Mouse (Mus musculus) layer of hippocampus, adult 9-11 months (tissue): ENCODE data around the gene Gm47969.
A peak's percentile ranks its signal among the peaks of the same experiment; 100 is the strongest.
"Not testable (repeated sequence)": the region's sequence is repeated elsewhere in the genome, so short reads cannot be mapped to it uniquely, and the experiment has no call there.

Source experiments
- DNase-seq: peaks from one replicate; pipeline ENCODE4 v3.0.0; 2022

The Gm47969 gene

DNA sequence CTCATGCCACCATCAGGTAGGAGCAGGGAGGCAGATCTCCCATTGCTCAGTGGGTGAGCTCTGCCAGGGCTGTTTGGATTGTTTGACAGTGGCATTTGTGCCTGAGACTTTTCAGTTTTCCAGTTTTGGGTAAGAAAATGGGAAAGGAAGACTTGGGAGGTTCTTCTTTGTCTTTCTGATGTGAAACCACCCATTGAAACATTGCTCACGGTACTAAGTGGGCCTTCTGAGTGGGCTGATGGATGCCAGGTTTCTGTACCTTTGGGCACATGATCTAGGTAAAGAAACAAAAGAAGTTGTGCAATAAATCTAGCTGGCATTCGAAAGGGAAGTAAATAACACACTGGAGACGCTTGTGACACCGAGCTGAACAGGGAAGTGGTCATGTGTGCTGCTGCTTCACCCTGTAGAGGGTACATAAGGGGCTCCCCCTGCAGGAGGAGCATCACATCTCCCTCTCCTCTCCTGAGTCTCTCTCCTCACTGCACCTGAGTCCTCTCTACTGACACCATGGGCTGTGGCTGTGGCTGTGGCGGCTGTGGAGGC is at the start of gene Gm47969:
Gene Gm47969, plus strand, starts transcription at position 51 of the 546 bp plus-strand sequence.
- DNase-seq = no peak

DNA sequence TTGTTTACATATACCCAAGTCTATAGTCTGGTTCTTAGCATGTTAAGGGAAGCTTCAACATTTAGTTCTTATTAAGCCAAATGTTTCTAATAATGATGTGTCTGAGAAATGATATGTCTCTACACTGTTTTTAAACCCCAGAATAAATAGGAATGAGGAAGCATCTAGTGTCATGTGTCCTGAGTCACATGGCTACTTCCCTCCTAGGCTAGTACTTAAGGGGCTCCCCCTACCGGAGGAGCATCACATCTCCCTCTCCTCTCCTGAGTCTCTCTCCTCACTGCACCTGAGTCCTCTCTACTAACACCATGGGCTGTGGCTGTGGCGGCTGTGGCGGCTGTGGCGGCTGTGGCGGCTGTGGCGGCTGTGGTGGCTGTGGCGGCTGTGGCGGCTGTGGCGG is 44.4 kb upstream of the Gm47969 start, which contains the start of gene Gm47959:
Gene Gm47959, plus strand, starts transcription at position 243 of the 400 bp plus-strand sequence.
- DNase-seq = not testable (repeated sequence)

DNA sequence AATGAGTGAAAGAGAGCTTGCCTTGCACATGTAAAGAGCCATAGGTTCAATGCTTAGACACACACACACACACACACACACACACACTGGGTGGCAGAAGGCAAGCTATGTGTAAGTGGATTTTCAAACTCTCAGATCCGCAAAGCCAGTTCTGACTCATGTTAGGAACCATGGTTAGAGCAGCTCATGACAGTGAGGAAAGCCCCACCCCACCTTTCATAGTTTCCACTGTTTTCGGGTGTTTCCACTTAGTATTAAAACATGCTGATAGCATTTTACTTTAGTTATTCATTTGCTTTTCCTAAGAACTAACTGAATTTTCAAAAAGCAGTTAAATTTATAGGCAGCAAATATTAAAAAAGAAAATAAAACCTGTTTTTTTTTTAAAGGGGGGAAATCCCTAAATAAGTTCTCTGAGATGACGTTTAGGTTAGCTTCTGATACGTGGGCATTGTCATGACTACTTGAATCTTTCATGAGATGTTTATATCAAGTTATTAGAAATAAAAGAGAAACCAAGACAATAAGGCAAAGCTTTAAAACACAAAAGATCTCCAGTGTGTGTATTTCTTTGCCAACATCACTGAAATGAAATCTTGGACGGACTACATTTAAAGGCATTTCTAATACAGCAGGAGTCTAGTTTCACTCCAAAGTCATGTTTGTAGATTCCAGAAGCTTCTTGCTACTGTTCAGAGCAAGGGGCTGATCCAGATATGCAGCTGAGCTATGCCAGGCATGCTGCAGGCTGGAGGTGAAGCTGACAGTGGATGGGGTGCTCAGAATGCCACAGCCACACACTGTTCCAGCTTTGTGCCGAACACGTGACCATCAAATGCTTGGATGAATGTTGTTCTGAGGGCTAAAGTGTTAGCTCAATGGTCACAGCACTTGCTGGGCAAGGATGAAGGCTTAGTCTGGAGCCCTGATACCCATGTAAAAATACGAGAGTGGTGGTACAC is 38.2 kb upstream of the Gm47969 start:
- DNase-seq = no peak

DNA sequence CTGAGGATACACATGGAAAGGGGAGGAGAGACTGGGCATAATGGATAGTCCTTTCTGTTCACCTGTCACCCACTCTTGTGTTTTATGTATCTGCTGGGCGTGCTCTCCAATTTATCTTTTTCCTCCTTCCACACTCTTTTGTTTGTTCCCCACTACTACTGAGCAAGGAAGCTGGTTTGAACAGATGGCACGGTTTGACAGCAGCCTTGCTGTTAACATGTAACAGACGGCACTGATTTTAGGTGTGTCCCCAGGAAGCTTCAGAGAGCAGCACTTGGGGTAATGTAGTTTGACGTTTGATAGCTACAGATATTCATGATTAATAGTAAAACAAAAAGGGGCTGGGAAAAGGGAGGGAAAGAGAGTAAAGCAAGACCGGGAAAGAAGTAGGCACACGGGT is 37.3 kb upstream of the Gm47969 start:
- DNase-seq = no peak

DNA sequence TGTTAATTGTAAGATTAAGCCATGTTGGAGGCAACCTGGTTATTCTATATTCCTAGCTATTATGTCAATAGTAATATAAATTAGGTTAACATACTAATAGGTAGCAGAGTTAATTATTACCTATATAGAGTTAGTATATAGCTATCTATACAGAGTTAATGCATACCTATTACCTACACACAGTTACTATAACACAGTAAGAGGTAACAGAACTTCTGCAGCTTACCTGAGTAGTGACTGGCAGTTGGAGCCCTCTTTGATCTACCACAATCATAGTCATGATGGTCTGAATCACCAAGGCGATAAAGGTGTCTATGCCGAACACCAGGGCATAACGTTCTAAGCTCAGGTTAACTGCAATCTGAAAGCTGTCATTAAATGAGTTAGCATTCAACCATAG is 30.3 kb upstream of the Gm47969 start:
- DNase-seq = no peak

DNA sequence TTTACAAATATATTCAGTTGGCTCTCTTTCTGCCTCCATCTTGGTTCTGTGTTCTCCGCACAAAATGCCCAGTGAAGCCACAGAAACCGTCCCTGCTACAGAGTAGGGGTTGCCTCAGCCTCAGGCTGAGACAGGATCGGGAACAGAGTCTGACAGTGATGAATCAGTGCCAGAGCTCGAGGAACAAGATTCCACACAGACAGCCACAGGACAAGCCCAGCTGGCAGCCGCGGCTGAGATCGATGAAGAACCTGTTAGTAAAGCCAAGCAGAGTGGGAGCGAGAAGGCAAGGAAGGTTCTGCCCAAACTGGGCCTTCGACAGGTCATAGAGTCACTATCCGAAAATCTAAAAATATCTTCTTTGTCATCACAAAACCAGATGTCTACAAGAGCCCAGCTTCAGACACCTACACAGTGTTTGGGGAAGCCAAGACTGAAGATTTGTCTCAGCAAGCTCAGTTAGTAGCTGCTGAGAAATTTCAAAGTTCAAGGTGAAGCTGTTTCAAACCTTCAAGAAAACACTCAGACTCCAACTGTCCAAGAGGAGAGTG is 29.3 kb upstream of the Gm47969 start:
- no peak for DNase-seq

DNA sequence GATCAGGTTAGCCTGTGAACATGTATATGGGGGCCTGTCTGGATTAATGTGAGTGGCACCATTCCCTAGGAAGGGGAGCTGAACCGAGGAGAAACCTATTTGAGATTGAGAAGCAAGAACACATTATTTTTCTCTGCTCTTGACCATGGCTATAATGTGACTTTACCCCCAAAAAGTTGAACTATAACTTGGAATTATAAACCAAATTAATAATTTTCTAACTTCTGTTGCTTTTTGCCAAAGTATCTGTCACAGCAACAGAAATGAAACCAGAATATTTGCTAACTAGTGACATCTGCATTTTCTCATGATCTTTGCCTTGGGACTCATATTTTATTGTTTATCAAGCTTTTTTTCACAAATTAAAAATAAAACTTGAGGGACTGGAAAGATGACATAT is 28.2 kb upstream of the Gm47969 start:
- no peak for DNase-seq

DNA sequence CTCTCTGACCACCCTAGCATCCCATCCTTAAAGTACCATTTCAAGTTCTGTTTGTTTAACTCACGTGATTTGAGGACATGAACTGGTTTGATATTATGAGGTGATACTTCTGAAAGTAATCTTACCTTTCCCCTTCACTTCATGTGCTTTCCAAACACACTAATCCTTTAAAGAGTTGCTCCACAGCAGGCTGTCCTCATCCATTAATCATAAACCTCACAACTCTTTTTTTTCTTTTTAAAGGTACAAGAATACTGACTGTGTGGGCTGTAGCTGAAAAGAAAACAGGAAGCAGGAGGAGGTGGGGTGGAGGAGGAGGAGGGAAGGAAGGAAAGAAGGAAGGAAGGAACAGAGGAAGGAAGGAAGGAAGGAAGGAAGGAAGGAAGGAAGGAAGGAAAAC is 12.8 kb upstream of the Gm47969 start:
- no peak for DNase-seq

DNA sequence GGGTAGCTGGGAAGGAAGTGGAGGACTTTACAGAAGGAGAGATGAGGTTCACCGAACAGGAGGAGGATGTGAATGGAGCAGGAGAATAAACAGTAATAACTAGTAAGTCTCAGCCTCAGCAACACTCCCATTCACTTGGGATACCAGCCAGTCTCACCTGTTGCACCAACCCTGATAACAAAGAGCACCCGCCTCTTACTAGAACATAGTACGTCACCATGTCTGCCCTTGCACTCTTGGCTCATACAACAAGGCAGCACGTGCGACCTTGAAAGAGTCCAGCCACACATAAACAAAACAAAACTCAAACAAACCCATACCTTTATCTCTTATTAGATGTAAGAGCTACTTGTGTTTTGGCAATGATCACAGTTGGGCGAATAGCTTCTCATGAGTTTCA is 12.2 kb upstream of the Gm47969 start:
- DNase-seq = no peak

DNA sequence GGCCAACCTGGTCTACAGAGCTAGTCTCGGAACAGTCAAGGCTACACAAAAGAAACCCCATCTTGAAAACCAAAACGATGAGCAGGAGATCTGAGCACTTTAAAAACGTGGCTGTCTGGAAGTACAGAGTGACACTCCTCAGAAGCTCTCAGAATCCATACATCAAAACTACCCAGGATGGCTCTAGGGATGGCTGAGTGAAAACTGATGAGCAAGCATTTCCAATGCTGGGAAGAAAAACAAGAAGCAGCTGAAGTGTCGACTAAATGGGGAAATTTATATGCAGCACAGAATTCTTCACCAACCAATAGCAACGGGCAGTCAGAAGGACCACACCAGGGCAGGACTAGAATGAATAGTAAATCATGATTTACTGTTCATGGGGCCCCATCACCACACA is 10.2 kb upstream of the Gm47969 start:
- DNase-seq = no peak

DNA sequence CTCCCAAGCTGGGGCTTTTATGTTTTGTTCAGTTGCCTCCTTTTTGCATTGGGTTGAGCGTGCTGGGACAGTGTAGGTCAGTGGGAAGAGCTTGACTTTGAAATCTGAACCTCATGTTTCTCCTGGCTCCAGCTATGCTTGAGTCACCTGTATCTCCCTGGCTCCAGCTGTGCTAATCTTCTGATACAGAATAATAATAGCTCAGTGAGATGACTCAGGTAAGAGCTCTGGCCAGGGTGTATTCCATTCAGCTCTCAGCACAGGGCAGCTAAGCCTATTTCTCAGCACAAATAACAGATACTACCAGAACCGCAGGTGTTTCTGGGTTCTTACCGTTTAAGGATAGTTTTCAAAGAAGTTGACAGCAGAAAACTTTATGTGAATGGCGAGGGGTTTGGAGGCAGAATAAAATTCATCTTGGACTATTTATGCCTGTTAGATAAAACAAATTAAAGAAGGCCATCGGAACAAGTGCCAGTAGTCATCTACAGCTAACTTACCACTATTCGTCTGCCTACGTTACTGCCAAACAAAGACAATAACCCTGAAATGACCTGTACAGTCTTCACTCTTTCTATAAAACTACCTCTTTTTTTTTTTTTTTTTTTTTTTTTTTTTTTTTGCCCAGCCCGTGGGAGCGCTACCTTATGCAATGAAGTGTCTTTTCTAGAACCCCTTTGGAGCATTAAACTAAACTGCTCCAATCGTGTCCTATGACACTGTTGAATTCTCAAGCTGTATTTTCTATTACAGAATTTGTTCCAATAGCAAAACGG is 7.7 kb upstream of the Gm47969 start:
- DNase-seq = no peak

DNA sequence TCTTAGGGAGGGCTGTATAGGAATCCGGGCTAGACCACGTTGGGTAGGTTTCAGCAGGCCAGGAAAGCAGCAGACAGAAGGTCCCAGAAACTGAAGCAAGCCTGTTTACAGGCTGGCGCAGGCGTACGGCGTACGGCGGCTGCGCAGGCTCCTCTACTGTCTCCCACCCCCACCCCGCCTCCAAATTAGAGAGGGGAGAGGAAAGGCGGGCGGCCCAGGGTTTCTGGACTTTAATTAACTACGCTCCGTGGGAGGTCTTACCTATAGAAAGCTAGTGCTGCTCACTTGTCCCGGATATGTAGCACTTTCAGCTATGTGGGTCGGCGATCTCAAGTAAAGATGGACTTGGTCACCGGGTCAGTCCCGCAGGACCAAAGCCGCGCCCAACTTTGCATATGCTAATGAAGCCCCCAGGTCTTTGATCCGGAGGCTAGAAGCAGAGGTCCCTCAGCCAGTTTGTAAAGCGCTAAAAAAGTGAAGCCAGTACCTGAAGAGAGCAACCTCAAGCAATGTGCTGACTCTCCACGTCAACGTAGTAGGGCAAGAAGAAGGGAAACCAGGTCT is 6.5 kb upstream of the Gm47969 start, which contains the start of gene Slc19a3:
Gene Slc19a3, minus strand, starts transcription at position 340 of the 564 bp plus-strand sequence.
- peak; percentile 25 for DNase-seq

DNA sequence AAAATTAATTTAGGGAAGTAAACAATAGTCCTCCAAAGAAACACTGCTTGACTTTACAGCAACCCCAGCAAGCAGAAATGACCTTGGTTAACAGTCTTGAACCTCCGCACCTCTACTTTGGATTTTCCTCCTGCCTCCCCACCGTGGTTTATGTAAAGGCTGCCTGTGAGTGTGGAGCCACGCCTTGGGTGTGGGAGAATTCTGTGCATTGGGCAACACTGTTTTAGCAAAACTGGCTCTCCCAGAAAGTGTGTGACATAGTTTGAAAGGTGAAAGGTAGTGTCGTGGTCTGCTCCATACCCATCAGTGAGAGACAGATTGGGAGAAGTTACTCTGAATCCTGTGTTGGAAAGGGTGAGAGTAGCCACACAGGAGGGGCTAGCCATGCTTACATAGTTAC is 5.7 kb upstream of the Gm47969 start:
- DNase-seq = no peak

DNA sequence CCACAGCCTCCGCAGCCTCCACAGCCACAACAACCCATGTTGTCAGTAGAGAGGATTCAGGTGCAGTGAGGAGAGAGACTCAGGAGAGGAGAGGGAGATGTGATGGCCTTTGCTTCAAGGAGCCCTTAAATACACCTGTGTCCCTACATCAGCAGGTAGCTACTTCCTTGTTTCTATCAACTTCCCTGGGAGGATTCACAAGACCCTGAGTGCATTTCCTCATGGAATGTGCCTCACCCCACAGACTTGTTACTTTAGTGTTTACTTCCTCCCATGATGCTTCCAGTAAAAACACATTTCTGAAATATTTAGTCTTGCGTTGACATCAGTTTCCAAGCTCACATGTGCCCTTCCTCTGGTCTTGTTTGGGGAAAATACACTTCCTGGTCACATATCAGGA is 2.4 kb upstream of the Gm47969 start, which contains the start of gene Krtap28-10:
Gene Krtap28-10, minus strand, starts transcription at position 101 of the 400 bp plus-strand sequence.
- DNase-seq = no peak

DNA sequence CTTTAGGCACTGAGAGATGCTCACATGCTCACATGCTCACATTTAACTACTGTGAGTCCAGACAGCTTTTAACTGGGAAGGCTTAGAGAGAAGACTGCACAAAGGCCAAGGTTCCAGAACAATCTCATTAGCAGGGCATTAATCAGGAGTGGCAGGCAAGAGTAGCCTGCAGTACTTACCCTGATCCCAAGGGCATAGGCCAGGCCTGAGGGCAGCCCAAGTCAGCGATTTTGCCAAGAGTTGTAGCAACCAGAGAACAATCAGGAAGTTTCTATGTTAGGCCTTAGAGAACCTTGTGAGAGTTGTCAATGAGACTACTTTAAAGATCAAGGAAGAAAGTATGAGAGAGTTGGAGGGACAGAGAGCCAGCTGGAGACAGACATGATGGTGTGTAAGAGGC is 13.7 kb downstream of the Gm47969 start:
- DNase-seq = no peak

DNA sequence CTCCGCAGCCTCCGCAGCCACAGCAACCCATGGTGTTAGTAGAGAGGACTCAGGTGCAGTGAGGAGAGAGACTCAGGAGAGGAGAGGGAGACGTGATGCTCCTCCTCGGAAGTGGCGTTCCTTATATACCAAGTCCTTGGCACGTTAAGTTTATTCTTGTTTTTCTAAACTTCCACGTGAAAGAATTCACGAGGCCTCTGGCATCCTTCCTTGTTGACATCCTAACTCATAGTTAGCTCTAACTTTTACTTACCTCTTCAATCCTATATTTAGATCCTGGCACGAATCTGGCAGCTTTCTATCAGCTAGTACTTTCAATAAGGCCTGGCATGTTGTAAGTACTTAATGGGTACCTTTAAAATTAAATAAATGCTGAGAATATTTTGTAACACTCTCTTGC is 14.5 kb downstream of the Gm47969 start, which contains the start of gene A030005K14Rik:
Gene A030005K14Rik, minus strand, starts transcription at position 101 of the 400 bp plus-strand sequence.
- DNase-seq = no peak

DNA sequence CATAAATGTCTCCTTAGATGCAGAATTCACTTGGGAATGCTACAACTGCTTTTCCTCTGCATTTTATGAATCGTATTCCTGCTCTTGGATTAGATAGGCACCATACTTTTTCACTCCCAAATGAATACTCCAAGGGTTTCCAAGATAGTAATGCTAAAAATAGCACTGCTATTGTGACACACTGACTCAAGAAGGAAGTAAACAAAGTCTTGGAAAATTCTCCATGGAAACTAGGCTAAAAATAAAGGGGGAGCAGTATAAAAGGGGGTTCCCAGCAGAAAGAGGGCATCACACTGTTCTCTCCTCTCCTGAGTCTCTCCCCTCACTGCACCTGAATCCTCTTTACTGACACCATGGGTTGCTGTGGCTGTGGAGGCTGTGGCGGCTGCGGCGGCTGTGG is 15.9 kb downstream of the Gm47969 start, which contains the start of gene Krtap28-13:
Gene Krtap28-13, plus strand, starts transcription at position 288 of the 400 bp plus-strand sequence.
- DNase-seq = no peak

DNA sequence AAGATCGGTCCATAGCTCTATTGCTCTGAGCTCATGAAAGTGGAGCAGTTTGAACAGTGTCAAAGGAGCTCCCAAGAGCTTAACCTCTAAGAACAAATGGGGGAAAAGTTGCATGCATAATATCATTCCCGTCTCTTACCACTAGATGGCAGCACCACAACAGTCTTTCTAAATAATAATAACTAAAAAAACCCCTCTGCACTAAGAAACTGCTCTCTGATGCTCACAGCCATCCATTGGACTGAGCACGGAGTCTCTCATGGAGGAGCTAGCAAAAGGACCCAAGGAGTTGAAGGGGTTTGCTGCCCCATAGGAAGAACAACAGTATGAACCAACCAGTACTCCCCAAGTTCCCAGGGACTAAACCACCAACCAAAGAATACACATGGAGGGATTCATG is 20.1 kb downstream of the Gm47969 start:
- no peak for DNase-seq

DNA sequence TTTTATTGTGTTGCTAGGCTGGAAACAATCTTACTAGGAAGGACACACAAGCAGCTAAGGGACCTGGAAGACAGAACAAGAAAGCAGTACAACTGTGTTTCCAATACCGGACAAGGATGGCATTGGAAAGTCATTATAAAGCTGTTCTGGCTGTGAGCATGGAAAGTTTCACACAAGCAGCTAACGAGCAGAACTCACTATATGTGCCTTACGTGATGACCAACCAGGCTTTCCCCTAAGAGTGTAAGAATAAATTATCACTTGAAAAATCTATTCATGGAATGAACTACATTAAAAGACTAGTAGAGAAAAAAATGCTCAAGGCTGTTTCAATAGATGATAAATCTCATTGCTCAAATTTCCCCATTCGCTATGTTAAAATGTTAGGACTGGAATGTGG is 21.8 kb downstream of the Gm47969 start:
- DNase-seq = no peak

DNA sequence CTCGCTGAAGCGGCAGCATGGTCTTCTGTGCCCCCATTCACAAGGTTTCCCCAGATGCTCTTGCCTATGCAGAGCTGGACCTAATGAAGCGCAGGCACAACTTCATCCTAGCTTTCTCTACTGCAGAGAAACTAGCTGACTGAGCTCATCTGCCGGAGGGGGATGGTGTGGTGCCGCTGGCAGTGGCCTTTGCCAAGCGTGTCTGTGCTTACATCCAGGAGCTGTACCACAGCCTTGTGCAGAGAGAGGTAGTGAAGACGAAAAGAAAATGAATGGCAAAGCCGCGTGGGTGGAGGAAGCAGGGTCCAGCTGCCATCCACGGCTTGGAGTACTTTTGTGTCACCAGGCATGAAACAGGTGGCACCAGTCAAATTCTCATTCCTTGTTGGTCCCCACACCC is 22.5 kb downstream of the Gm47969 start:
- DNase-seq = no peak

DNA sequence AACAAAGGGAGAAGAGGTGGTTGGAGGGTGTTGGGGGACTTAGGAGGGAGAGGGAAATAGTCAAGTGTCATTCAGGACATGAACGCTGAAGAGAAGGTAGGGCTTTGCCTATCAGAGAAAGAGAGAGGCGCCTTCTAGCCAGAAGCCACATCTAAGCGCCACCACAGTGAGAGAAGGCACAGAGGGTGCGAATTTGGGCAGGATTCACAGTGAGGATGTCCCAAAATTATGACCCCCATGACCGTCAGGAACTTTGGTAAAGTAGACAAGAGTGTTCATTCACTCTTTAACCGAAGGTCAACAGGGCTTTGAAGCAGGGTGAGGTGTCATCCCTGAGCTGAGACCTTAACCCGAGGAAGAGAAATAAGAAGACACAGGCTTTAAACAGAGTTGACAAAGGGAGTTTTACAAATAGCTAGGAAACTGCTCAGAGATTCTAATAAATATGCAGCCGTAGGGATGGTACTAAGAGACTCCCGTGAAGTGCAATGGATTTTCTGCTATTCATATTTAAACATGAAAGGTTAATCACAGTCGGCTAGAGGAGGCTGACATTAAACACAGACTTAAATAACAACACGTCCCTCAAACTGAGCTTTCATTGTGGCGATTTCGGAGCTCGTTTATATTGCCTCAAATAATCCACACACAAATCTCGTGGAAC is 30.9 kb downstream of the Gm47969 start:
- DNase-seq = no peak
